Mouse (Mus musculus): ENCODE measurements around the gene Mgrn1. TPM values are rescaled to one million over a fixed set of nuclear protein-coding genes. Genes with fewer than 3 reads are reported as not detected.

Mgrn1 gene
- total RNA-seq, 2 experiments from 2014 or later = 51.5 to 55.2 TPM

- DNase-seq = no peak
These were observed 54.3 kb downstream of the Mgrn1 start for GRCm38 (mm10) chr16:4940311-4940850.

GRCm38 (mm10) chr16:4941016-4941415 is 55.0 kb downstream of the Mgrn1 start:
- DNase-seq = no peak

GRCm38 (mm10) chr16:4942868-4943267 is 56.8 kb downstream of the Mgrn1 start:
- no peak for DNase-seq

DNA sequence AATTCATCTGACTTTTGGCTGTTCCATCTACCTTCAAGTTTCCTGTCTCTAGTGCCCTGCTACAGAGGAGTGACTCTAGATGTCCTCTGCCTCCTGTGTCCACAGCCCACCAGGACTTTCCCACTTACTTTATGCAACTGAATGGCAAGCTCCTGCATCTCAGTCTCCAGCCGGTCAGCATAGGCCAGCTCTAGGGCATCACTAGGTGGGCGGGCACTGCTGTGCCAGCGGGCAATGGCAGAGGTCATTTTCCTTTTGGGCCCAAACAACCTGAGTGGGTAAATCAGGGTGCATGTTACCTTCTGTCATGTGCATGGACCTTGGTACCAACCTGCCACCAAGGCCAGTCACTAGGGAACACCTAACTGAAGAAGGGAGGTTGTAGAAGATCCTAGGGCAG is 57.4 kb downstream of the Mgrn1 start:
- no peak for DNase-seq

GRCm38 (mm10) chr16:4945415-4945814 is 59.4 kb downstream of the Mgrn1 start:
- DNase-seq = no peak

DNA sequence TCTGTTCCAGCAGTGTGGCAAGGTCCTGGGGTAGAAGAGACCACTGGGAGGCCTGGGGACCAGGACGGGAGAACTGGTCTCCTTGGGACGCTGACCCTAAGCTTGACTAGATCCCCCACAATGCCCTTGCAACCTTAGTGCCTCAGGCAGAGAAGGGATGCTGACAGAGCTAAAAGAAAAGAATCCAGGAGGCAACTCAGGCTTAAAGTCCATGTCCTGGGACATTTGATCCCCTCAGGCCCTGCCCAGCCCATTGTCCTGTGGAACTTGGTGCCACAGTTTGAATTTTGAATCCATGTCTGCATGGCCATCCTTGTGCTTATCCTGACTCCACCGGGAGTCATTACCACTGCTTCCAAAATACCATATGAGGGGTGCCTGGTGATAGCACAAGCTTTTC is 60.1 kb downstream of the Mgrn1 start:
- DNase-seq = no peak

GRCm38 (mm10) chr16:4947378-4947777 is 61.3 kb downstream of the Mgrn1 start:
- DNase-seq = no peak

DNA sequence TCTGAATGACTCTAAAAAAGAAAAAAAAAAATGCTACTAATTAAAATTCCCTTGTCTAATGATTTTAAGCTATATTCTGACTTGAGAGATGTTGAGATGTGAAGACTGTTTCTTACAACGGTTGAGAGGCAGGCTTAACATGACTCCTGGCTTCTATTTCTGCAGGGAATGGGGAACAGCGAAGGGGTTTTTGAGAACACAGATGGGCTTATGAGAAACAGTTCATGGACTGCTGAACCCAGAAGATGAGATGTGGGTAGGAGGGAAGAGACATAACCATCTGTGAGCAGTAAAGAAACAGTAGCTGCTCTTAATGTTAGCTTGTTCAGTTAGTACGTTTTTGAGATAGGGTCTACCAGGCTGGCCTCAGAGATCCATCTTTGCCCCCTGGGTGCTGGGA is 70.6 kb downstream of the Mgrn1 start:
- no peak for DNase-seq

DNA sequence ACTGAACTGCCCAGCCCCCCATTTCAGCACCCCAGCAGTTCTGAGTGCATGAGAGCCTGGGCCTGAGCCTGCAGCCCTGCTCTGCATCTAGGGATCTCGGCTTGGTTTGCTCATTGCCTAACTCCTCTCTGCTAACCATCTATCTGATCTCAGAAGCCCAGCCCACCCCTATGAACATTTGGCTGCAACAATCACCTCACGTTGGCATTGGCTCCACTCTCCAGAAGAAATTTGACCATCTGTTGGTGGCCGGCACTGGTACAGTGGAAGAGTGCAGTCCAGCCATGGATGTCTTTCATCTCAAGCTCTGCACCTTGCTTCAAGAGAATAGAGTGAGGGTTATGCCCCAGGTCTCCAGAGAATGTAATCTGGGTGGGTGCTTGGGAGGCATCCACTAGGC is 71.4 kb downstream of the Mgrn1 start:
- no peak for DNase-seq

GRCm38 (mm10) chr16:4960260-4960659 is 74.2 kb downstream of the Mgrn1 start:
- no peak for DNase-seq

GRCm38 (mm10) chr16:4963346-4963745 is 77.3 kb downstream of the Mgrn1 start:
- DNase-seq = no peak

DNA sequence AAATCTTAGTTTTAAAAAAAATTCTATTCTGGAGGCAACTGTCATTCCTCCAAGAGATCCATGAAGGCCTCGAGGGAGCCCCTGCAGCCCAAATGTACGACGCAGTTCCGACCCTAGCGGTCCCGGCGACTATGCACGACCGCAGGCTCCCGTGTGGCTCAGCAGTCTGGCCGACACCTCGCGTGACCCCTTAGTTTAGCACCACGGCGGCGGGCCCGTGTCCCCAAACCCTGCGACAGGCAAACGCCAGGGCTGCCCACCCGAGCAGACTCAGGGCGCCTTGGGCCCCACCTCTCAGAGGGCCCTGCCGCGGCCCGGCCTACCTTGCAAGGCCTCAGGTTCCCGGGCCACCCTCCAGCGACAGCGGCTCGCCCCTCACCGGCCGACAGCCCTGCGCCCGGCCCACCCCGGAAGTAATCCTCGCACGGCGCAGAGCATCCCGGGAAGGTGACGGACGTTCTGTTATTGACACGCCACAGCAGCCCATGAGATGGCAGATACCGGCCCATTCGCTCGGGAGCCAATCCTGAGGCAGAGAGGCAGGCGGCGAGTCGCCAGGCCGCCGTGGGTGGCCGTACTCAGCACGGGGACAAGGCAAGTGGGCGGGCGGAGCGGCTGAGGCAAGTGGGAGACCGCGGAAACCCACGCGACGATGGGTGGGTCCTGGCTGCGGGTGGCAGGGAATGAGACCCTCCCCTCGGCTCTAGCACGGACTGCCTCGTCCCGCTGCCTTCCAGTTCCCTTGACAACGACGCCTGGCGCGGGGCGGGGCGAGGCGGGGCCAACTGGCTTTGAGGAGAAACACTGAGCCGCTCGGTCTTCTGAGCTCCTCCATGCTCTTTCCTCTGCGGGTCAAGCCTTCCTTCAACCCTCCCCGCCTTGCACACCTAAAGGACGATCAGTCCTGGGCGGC is 78.0 kb downstream of the Mgrn1 start, which contains the start of gene Anks3:
Gene Anks3 (minus strand): TSS at position 409 of the 913 bp plus-strand sequence.
- peak; percentile 99 for DNase-seq

DNA sequence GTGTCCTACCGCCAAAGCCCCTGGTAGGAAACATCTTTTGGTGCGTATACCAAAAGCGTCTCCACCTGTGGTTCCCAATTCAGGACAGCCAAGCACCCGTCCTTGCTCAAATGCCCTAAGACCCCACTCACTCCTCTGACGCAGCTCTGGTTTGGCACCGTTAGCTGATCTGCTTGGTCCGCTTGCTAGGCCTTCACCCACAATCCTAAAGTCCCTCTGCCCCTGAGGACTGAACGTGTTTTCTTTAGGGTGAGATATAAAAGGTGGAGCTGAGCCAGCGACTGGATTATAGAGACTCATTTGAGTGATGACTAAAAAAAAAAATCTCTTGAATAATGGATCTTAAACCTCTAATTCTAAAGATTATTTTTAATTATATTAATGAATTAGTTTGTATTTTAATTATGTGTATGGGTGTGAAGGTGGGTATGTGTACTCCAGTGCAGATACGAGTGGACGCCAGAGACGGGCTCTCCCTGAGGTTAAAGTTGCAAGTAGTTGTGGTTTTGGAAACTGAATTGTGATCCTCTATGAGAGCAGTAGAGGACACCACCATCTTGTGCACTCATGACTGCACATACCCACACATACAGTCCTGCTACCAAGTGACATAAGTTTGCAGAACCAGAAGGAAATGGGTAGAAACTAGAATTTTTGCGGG is 78.8 kb downstream of the Mgrn1 start:
- DNase-seq = no peak

DNA sequence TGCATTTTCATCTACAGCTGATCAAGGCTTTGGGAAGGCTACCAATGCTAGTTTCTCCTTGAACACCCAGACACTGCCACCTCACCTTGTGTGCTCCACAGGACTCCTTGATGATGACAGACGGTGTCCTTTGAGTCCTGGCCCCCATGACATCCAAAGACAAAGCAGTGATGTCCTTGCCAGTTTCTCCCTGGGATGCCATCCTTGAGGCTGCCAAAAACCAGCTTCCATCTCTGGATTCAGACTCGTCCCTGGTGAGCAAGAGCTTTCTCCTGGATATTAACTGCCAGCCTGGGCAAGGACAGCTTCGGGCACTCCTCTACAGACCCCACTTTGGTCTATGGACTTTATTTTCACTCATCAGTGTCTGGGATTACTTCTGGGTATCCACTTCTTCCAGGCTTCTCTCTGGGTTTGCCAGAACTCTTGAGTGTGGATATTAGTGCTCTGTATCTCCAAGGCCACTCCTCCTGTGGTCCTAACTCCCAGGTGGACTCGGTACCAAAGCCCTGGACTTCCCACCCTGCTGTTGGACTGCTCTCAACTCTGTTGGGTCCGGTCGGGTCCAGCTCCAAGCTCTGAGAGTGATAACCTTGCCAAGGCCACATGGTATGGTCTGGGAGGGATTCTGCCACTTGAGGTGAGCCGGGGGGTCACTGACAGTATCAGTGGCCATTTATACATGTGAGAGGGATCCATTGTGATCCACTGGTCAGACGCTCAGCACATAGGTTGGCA is 79.5 kb downstream of the Mgrn1 start:
- DNase-seq = no peak

- DNase-seq = no peak
These were observed 82.4 kb downstream of the Mgrn1 start for GRCm38 (mm10) chr16:4968426-4968825.

- DNase-seq = no peak
These were observed 83.2 kb downstream of the Mgrn1 start for GRCm38 (mm10) chr16:4969055-4969843.

DNA sequence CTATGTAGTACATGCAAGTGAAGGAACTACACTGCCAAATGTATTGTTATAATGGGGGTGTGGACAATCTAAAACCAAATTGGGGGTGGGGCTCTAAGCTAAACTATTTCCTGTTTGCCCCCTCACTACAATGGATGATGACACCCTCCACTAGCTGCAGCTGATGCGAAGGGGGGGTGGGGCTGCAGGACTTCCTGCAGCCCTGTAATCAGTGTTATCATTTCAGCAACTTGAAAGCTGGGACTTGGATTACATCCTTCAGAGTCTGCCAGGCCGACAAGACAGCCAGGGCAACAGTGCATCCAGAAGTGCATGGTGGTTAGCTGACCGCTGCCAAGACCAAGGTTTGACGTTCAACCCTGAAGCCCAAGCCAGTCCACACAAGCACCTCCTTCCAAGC is 85.6 kb downstream of the Mgrn1 start:
- no peak for DNase-seq

GRCm38 (mm10) chr16:4974521-4974920 is 88.5 kb downstream of the Mgrn1 start:
- DNase-seq = no peak

GRCm38 (mm10) chr16:4976180-4976579 is 90.1 kb downstream of the Mgrn1 start:
- no peak for DNase-seq

DNA sequence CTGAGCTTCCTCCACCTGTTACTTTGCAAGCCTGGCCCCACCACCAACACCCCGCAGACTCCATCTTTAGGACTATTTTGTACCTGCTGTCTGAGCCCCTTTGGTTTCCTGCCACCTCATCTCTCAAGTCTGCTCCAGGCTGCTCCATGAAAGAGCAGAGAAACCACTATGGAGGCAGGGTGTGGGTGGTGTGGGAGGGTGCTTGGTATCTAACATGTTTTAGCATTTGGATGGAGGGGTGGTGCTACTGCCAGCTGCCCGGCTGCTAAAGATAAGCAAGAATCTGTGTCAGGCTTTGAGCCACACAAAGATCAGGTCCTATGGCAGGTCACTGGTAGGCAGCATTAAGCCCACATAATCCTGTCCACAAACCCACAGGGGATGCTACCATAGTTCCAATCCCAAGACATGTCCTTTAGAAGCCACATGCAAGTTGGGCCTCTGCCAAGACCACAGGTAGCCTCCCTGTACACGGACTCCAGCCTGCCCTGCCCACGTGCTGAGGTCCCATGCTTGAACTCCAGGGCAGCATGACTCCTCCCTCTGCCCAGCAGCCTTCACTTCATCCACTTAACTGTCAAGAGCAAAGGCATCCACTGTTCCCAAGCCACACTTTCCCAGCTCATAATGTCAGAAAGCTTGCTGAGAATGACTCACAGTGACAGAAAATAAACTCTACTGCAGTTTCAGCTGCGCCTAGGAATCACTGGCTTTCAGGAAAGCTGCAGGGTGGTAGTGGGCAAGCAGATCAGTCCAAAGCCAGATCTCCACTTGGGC is 92.4 kb downstream of the Mgrn1 start:
- no peak for DNase-seq

Data from gastrocnemius, postnatal 25 days (tissue).